Mouse (Mus musculus) megakaryocyte, embryonic 14.5 days (primary cell): ENCODE results near the gene Spryd7.

Experiments used
- FLI1 ChIP-seq: IDR thresholded peaks from 2 replicates; pipeline ENCODE4 v1.6.1; 2012; ENCODE audit warnings: low read length, inconsistent platforms, mixed read lengths
- GATA1 ChIP-seq: IDR thresholded peaks from 3 replicates; pipeline ENCODE4 v1.6.1; 2012; ENCODE audit warnings: mixed read lengths, low read length, inconsistent platforms, borderline replicate concordance

- TF ChIP-seq GATA1, result no peak
- TF ChIP-seq FLI1, result no peak
These were observed 27.2 kb downstream of the Spryd7 start for GRCm38 (mm10) chr14:61529533-61529932.
